Mouse (Mus musculus): ENCODE measurements around the gene CN725425. TPM values are rescaled to one million over a fixed set of nuclear protein-coding genes. Genes with fewer than 3 reads are reported as not detected.

Gene CN725425
- not detected for polyA plus RNA-seq (2014; fragmentation: Illumina TruSeq; extraction: RNeasy Lipid Tissue Mini Kit (QIAGEN cat#74804); ENCODE audit: low read depth, low replicate concordance)

DNA sequence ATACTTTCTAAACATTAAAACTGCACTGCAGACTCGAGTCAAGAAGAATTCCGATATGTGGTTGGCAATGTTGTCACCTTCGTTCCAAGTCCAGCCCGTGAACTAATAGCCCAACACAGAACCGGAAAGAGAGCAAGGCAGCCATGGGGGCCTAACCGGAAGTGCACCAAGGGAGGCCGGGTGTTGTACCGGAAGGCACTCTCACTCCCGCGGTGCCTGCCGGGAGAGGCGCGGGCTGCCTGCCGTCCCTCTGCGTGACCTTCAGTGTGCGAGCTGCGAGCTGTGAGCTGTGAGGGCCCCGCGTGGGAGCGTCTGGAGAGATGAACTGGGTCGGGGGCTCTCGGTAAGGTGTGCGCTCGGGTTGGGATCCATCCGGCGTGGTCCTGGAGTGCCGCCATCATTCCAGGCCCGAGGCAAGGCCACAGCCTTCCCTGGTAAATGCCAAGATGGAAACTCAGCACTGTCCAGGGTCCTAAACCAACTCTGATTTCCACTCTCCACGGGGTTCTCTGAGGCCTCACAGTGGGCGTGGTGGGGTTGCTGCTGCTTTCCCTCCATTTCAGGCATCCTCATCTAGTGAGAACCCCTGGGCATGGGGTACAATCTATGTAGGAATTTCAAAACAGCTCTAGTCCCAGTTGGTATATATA is at the start of gene CN725425:
Gene CN725425 (plus strand): TSS at position 239 of the 650 bp plus-strand sequence.

GRCm38 (mm10) chr15:91191412-91192222 is 7.7 kb upstream of the CN725425 start, which contains the start of gene Abcd2:
Gene Abcd2, minus strand, starts transcription at chr15:91191799.

Other genes starting within 250 kb of the CN725425 start
- 39.0 TPM for gene Kif21a, start 149.5 kb upstream of the CN725425 start, polyA plus RNA-seq (2014; fragmentation: Illumina TruSeq; extraction: RNeasy Lipid Tissue Mini Kit (QIAGEN cat#74804); ENCODE audit: low read depth, low replicate concordance)
- 7.5 TPM for gene Abcd2, start 7.7 kb upstream of the CN725425 start, polyA plus RNA-seq (2014; fragmentation: Illumina TruSeq; extraction: RNeasy Lipid Tissue Mini Kit (QIAGEN cat#74804); ENCODE audit: low read depth, low replicate concordance)